Mouse (Mus musculus): ENCODE data around the gene B830017H08Rik. TPM values are rescaled to one million over a fixed set of nuclear protein-coding genes. Genes with fewer than 3 reads are reported as not detected.

The B830017H08Rik gene
- total RNA-seq, 2 experiments from 2014 or later, result 2.9 to 4.6 TPM

DNA sequence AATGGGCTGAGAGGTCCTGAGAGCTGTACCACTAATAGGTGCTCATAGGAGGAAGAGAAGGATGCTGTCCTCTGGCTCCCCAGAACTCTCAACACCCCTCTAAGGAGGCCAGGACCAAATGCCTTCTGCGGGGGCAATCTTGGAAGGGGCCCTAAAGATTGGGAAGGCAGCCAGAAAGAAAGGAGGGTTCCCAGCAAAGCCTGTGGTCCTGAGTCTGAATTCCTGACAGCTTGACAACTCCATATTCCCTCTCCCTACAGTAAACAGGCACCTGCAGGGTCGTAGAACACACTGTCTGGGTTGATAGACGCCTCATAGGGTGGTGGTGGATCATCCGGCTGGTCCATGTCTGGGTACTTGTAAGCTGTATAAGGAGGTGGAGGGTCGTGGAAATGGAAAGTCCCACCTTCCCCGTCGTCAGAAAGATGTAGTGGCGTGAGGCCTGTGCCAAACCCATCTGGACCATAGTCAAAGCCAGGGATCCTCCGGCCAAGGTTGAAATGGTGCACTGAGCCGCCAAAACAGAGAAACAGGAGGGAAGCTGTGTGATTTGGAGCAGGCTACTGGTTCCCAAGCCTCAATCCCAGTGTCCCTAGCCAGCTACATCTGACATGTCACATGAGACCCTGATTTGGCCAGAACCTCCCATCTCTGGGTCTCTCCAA, 10.9 kb downstream of the B830017H08Rik start:
- DNase-seq (ENCODE audit: low spot score in 2 of 2), result no peak
- intact Hi-C loops (cut with DNase I), result no loop called here

DNA sequence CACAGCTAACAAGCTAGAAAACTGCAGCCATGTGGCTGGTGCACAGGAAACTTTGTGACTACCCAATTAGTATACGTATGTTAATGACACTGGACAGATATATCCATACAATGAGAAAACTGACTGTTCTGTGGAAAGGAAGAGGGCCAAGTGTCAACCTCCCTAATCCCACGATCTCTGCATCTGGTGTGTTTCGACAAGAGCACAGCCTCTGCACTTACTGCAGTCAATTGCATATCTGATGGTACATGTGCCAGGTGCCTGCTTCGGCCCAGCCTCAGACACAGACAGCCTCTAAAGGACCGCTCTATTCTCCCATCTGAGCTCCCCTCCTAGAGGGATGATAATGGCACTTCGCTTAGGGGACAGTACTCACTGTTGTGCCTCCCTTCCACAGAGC, 15.5 kb downstream of the B830017H08Rik start:
- DNase-seq (ENCODE audit: low spot score in 2 of 2), result no peak
- intact Hi-C loops (cut with DNase I), result no loop called here

GRCm38 (mm10) chr16:17848928-17849327, 16.0 kb downstream of the B830017H08Rik start:
- intact Hi-C loops (cut with DNase I), result no loop called here
- no peak for DNase-seq (ENCODE audit: low spot score in 2 of 2)

DNA sequence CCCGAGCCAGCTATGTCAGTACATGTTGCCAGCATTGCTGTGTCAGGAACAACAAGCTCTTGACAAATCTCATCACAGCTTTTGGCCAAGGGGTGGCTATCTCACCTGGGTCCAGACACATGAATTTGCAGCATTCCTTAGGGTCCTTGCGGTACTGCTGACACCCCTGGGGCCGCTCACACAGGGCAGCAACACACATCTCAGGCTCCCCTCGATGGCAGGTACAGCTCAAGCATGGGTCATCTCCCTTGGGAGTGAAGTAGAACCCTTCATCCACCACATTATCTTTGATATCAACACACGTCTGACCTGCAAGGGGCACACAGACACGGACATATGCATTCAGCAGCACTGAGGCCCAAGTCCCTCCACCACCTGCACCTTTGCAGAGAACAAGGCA, 16.6 kb downstream of the B830017H08Rik start:
- intact Hi-C loops (cut with DNase I), result no loop called here
- DNase-seq (ENCODE audit: low spot score in 2 of 2), result no peak

GRCm38 (mm10) chr16:17851331-17851730, 18.4 kb downstream of the B830017H08Rik start:
- no peak for DNase-seq (ENCODE audit: low spot score in 2 of 2)
- intact Hi-C loops (cut with DNase I), result no loop called here

DNA sequence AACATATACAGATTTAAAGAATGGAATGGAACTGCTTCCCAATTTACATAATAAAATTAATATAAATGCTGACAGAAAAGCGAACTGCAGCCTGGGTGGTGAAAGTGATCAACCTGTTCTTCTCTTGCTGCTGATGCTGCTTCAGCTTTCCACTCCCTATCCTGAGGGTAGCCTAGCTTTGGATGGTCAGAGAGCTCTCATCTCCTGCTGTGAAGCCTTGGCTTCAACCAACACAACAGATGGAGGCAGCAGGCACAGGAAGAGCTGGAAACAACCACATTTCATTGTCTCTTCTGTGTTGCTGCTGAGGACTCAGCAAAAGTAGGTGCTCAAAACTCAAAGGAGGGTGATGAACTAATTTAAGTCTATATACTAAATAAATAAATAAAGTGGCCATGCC, 18.9 kb downstream of the B830017H08Rik start:
- intact Hi-C loops (cut with DNase I), result no loop called here
- no peak for DNase-seq (ENCODE audit: low spot score in 2 of 2)

GRCm38 (mm10) chr16:17853263-17853662, 20.3 kb downstream of the B830017H08Rik start:
- no peak for DNase-seq (ENCODE audit: low spot score in 2 of 2)
- intact Hi-C loops (cut with DNase I), result no loop called here

DNA sequence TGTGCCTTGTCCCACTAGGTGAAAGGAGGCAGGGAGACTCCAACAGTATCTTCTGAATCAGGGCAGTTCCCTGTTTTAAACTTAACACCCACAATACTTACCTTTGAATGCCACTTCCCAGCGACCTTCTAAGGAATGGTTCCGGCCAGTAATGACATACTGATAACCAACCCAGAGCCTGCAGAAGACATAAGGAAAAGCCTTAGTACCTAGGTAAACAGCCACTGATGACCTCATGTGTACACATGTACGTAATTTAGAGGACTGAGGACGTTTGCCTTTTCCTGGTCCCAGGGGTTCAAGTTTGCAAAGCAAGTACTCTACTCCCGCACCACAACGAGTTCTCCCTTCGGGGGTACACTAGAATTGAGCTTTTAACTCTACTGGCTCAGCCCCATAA, 24.2 kb downstream of the B830017H08Rik start:
- no peak for DNase-seq (ENCODE audit: low spot score in 2 of 2)
- intact Hi-C loops (cut with DNase I), result no loop called here

DNA sequence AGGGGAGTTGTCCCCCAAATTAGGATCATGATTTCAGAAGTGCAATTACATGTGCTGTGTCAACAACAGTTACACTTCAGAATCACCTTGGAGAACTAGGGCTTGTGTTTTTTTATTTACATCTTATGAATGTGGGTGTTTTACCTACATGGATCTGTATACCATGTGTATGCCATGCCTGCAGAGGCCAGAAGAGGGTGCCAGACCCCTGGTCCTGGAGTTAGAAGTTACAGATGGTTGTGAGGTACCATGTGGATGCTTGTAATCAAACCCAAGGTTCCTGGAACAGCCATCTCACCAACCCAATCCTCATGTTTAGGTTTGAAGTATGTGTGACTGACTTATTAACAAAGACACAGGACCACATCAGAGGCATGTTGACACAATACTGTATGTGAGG, 25.7 kb downstream of the B830017H08Rik start:
- intact Hi-C loops (cut with DNase I), result no loop called here
- DNase-seq (ENCODE audit: low spot score in 2 of 2), result no peak

DNA sequence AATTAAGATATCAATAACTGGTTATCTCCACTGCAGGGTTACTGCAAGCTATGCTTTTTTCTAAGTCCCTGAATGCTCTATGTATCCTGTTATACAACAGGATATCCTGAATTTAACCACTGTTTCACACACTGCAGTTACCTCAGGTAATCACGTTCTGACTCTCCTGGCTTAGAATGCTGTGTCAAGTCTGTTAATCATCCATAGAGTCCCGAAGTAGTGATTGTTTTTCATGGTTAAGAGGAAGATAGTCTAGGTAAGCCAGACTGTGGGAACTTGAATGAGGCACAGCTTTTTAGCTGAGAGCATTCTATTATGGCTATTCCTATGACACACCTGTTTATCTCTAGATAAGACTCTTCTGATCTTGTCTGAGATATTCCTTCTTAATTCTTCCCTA, 32.4 kb downstream of the B830017H08Rik start:
- intact Hi-C loops (cut with DNase I), result no loop called here

DNA sequence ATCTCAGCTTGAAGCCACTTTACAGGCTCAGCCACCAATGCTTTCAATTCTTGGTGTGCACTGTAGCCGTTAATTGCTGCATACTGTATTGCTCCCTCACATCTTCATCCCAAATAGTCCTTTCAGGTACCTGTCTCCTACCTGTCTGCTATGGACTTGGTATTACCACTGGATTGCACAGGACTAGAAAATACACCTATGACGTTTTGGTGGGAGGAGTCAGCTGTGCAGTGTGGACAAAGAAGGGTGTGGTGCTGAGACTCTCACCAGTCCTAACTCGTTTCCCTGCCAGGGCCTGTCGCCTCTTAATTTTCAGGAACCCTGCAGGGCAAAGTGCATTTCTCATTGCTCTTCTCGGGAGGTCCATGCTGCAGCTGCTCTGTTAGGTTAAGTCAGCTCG, 32.8 kb downstream of the B830017H08Rik start:
- intact Hi-C loops (cut with DNase I), result no loop called here
- no peak for DNase-seq (ENCODE audit: low spot score in 2 of 2)

More for the DNA sequence above, 32.4 kb downstream of the B830017H08Rik start:
- DNase-seq (ENCODE audit: low spot score in 2 of 2), result no peak

- intact Hi-C loops (cut with DNase I), result no loop called here
- DNase-seq (ENCODE audit: low spot score in 2 of 2), result no peak
These were observed 38.3 kb downstream of the B830017H08Rik start for GRCm38 (mm10) chr16:17871248-17871647.

GRCm38 (mm10) chr16:17872995-17873394, 40.1 kb downstream of the B830017H08Rik start:
- no peak for DNase-seq (ENCODE audit: low spot score in 2 of 2)
- intact Hi-C loops (cut with DNase I), result no loop called here

DNA sequence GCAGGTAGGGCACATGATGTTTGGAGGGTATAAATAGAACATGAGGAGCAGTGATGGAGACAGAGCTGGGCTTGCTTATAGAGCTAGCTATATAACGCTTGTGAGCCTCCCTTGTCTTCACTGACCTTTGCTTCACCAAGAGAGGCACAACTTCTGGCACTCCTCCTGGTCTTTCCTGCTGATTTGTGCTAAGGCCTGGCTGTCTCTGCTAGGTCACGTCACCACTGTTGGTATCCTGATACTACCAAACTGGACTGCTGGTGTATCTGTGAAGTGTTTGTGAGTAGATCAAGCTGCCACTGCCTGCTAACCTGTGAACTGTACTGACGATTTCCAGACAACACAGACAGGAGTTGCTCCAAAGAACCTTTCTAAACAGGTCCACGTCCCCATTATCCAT, 42.3 kb downstream of the B830017H08Rik start:
- no peak for DNase-seq (ENCODE audit: low spot score in 2 of 2)
- intact Hi-C loops (cut with DNase I), result no loop called here

GRCm38 (mm10) chr16:17876096-17876495, 43.2 kb downstream of the B830017H08Rik start:
- no peak for DNase-seq (ENCODE audit: low spot score in 2 of 2)
- intact Hi-C loops (cut with DNase I), result no loop called here

DNA sequence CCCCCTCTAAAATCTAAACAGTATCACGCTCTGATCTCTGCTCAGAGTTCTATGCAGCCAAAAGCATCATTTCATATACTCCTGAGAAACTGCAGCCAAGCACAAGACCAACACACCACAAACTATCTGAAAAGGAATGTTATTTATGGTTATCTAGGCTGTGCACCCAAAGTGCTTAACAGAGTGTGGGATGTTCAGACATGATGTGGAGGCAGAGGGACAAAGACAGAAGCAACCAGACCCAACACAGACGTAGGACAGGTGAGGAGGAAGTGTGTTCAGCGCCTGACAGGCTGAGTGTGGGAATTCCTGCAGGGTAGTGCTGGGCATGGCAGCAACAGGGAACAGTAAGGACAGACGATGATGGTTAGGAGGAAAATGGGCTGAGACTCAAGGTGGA, 46.6 kb downstream of the B830017H08Rik start:
- intact Hi-C loops (cut with DNase I), result no loop called here
- peak; percentile 38 to 54 for DNase-seq (ENCODE audit: low spot score in 2 of 2)

DNA sequence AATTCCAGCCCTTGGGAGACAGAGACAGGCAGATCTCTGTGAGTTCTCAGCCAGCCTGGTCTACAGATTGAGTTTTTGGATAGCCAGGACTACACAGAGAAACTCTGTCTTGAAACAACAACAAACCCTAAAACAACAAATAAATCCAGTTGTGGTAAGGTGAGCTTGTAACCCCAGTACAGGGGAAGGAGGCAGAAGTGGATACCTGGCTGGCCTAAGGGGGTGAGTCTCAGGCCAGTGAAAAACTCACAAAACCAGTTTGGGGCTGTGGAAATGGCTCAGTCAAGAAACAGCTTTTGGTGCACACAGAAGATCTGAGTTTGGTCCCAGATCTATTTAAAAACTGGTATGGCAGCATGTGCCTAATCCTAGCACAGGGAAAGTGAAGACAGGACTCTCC, 49.3 kb downstream of the B830017H08Rik start:
- intact Hi-C loops (cut with DNase I), result no loop called here
- DNase-seq (ENCODE audit: low spot score in 2 of 2), result no peak

DNA sequence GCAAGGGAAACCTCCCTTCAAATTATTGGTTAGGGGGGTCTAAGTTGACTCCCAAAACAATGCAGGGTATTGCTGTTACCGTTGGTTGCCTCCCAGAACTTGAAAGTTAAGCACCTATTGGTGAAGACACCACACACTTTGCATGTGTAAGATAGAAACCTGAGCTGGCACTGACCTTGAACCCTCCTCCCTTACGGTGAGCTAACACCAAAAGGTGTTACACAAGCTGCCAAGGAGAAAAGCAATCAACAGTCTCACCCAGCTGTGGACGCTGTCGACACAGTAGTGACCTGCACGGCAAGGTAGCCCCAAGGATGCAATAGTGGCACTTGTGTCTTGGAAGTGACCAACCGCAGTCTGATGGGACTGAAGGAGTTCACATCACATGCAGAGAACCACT, 51.2 kb downstream of the B830017H08Rik start:
- intact Hi-C loops (cut with DNase I), result no loop called here
- no peak for DNase-seq (ENCODE audit: low spot score in 2 of 2)
